Mouse (Mus musculus) cerebellum, postnatal 14 days (tissue): ENCODE data around the gene Atp5s.

Experiments used
- DNase-seq, 2 experiments: peaks; one replicate each; pipeline ENCODE4 v3.0.0; 2021; ENCODE audit warnings: mixed read lengths in 2 of 2

Atp5s gene

DNA sequence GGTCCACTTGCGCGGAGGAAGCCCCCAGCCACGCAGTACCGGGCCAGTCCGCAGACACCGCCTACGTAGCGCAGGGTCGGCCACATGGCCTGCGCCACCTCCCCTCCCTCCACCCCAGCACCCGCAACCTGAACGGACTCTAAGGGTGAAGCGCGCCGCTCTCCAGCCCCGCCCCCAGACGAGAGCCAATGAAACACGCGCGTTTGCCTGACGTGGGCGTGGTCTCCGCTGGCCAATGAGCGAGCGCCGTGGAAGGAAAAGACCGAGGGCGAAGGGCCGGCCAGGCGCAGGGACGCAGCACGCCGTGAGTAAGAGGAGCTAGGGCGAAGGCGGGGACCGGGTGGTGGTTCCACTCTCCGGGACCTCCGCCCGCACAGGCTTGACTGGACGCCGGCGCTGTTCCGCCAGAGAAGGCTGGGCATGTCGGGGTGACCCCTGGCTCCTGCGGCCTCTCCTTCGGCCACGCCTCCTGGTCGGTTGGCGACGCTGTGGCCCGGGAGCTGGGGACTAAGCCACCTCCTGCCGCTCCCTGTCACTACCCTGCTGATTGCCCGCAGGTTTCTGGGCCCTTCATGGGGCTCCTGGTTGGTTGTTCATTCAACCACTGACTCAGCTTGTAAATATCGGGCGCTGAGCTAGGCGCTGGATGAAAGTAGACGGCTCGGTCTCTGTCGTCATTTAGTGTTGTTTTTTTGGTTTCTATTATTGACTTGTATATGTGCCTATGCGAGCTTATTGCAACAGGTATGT is at the start of gene Atp5s, which contains the start of gene L2hgdh:
Gene Atp5s, plus strand, starts transcription at position 240 of the 750 bp plus-strand sequence.
Gene L2hgdh, minus strand, starts transcription at position 163 of the 750 bp plus-strand sequence.
- peak; percentile 97 to 98 for DNase-seq

DNA sequence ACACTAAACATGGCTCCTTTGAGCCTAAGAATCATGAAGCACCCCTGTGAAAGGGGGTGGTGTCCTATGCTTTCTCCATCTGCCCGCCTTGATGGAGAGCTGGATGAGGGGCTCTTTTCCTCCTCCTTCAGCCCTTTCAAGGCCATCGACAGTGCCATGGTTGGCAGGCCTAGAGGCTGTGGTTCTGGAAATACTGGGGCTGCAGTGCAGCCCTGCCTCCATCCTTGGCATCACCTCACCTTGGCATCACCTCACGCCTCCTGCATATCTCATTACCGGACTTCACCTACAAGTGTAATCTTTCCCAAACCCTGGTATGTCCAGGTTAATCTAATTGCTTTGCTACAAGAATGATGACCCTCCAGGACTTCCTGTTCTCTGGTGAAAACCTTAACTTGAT is 48.6 kb upstream of the Atp5s start:
- peak; percentile 48 to 50 for DNase-seq

DNA sequence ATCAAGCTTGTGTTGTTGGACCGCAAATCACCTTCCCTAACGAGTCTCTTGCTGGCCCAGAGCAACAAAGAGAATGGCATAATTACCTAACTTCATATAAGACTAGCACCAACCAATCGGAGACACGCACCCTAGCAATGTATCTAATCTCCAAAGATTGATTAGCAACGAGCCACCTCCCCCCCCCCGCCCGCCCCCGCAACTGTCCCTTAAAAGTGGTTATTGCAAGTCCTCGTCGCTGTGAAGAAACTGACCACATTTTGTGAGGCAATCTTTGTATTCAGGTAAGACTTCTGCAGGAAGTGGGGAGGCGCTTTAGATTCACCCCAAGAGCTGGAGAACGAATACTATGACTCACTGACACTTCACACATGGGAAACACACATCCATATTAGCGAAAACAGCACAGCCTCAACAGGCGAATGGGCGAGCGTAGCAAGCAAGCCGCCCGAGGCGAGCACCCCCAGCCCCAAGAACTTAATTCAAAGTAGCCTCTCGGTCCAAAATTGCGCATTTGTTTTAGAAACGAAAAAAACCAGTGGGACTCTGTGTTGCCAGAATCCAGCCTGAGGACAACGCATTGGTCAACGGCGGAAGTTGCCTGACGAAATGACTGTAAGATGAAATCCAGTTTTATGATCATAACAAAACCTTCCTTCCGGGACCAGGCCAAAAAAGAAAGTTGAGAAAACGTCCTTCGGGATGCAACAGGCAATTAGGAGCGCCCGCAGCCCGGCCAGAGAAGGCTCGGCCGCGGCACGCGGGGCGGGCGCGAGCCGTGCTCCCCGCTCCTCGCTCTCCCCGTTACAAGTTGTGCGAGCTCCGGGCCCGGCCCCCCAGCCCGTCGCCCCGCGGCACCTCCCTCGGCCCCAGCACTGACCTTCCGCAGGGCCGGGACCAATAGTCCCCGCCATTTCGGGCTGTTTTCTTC is 43.9 kb upstream of the Atp5s start:
- peak; percentile 37 to 55 for DNase-seq

DNA sequence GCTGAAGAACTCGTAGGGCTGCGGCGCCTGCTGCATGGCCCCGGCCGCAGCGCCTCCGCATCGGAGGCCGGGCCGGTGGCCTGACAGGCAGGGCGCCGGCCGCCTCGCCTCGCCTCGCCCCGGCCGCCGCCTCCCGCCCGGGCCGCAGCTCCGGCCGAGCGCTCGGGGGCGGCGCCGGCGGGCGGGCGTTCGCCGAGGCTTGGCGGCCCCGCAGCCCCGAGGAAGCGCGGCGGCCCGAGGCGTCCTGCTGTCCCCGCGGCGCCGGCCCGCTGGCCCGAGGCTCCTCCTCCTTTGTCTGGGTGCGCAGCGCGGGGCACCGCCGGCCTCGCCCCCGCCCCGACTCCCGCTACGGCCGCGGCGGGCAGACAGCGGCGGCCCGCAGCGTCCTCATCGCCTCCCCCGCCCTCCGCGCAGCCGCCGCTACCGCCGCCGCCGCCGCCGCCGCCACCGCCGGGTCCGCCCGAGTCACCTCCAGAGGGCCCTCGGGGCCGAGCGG is 43.1 kb upstream of the Atp5s start, which contains the start of gene Sos2:
Gene Sos2, minus strand, starts transcription at position 287 of the 496 bp plus-strand sequence.
- peak in 1 of 2 experiments; percentile 72 for DNase-seq

DNA sequence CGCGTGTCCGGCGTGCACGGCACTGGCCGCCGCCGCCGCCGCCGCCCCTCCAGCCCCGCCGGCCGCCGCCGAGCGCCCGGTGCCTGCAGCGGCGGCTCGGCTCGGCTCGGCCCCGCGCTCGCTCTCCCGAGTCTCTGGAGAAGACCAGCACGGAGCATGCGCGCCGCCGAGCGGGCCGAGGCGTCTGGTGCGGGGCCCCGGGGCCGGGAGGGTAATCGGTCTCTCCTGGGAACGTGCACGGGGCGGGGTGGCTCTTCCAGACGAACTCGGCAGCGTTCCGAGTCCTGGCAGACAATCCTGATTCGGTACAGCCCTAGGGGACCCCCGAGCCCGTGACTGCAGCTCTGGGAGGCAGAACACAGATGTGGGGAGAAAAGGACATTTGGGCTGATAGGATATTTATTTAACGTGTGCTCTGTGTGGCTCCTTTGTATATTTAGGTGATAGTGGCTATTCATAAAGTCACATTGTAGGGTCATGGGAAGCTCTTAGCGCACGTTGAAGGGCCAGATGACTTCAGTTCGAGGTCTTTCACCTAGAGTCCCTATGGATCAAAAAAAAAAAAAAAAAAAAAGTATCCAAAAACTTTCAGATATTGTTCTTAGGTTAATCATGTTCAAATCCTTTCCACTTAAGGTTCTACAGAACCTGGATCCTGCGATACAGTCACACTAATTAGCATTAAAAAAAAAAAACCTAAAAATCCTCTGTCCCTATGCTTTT is 42.5 kb upstream of the Atp5s start:
- DNase-seq: peak; percentile 88 to 89

DNA sequence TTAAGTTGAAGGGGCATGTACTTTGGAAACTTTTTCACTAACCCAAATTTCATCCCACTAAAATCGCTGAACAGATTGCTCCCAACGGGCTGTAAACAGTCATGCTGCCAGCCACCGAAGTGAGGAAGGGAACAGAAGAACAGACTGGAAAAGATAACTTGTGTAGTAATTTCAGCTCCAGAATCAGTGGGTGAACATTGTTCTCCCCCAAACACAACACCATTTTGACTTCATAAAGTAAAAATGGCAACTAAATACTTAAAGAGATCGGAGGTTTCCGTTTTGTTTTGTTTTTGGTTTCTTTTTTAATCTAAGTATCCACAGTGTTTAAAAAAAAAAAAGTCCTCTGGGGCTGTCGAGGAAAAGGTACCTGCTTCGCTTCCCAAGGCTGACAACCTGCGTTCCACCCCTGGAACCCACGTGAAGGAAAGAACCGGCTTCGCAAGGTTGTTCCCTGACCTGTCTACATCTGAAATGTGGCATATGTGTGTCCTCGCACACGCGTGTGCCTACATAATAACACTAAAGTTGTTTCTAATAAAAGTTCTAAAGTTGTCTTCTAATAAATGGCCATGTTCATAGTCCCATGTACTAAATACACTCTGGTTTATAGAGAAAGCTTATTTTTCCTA is 41.8 kb upstream of the Atp5s start:
- DNase-seq: peak; percentile 11 to 31

DNA sequence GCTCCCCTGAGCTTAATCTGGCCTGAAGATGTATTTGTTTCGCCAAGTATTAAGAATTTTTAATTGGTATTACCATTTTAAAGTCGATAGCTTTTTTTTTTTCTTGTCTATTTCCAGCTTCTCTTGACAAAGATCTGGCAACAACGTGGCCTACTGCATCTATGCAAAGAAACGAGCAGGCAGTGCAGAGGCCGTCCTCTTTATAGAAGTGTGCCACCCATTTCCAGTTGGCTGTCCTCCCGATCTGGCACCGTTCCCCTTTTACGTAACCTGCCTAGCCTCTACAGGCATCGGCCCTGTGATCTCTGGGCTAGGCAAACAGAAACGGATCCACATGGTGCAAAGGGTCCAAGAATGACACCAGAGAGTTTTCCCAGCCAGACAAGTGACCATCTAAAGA is 41.2 kb upstream of the Atp5s start:
- peak; percentile 93 to 95 for DNase-seq

DNA sequence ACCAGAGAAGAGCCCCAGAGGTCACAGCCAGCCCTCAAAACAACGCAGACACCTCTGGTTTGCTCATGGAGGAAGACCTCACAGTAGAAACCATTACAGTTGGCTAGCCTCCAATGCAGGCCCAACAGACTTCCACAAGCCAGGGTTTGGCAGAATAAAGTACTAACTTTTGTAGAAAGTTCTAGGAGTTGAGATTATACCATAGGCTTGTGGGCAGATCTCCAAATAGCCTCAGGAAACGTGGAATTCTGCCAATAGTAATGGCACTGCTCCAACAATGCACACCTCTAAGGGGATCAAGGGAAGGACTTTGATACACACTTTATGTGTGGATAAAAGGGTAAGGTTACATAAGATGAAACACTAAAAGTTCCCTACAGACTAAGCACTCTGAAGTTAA is 36.4 kb upstream of the Atp5s start:
- peak in 1 of 2 experiments; percentile 8 for DNase-seq

DNA sequence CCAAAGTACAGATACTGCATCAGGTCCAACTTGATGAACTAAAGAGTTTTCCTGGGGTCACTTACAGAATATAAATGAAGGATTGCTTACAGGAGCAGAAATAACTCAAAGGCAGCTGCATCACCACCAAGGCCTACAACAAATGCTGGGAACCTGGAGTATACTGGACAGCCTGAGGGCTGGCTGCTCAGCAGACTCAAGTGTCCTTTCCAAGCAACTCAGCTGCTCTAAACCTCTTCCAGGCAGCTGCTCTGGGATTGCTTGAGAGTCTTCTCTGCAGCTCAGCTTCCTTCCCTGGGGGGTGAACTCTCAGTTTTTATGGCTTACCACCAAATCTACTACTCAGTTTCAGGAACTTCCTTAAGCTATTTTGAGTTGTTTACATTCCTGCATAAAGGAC is 35.7 kb upstream of the Atp5s start:
- DNase-seq: no peak

DNA sequence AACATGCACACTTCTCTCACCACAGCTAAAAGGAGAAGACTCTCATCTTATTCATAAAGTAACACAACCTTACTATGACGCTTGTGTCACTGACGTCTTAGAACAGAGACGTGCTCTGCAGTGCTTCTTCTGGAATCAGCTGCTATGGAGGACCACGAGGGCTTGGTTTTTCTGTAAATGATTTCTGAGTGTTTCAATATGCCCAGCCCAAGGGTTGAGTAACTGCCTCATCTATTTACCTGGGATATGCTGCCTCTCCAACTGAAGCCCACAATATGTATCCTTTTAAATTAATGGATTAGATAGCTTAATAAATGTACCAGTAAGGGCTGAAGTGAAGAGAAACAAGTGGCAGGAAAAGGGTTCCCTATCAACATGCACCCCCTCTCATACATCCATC is 34.0 kb upstream of the Atp5s start:
- DNase-seq: no peak

DNA sequence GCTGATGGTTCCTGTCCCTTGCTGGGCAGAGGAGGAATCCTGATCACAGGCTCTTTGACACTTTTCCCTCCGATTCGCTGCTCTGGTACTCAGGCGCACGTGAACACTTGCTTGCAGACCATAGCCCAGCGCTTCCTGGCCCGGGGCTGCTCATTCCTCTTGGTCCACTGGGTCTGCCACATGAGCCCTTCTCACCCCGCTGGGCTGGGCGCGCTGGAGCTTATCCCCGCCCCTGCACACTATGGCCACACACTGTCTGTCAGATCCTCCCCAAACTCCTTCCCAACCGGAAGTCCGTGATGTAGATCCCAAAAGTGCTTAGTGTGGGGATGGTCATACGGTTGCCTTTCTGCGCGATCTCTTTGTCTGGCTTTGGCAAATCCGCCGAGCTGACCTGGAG is 31.3 kb upstream of the Atp5s start:
- no peak for DNase-seq

DNA sequence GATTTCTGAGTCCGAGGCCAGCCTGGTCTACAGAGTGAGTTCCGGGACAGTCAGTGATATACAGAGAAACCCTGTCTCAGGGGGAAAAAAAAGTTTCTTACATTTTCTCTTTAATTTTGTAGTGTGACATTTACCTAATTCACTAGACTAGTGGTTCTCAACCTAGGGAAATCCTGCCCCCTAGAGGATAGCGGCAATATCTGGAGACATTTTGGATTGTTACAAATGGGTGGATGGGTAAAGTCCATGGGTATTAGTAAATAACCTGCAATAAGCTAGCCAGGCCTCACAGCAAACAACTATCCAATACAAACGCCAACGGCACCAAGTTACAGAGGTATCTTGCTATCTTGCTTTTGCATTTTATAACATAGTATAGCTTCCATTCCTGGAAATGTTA is 28.0 kb upstream of the Atp5s start:
- DNase-seq: peak; percentile 72

DNA sequence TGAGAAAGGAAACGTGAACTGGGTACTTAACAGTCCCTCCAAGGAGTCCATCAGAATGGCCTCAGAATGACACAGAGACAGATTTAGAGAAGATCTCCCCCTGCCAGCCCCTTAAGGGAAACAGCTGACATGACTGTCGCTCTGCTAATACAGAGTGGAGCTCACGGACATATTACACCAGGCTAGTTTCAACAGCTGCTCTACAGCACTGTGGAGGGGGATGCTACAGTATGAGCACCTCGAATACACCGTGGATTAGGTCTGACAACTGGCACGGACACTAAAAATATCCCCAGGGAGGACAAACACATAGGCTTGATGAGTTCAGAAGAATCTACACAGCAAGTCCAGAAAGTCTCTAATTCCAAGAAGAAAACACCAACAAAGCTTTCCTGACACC is 26.4 kb upstream of the Atp5s start:
- DNase-seq: no peak

DNA sequence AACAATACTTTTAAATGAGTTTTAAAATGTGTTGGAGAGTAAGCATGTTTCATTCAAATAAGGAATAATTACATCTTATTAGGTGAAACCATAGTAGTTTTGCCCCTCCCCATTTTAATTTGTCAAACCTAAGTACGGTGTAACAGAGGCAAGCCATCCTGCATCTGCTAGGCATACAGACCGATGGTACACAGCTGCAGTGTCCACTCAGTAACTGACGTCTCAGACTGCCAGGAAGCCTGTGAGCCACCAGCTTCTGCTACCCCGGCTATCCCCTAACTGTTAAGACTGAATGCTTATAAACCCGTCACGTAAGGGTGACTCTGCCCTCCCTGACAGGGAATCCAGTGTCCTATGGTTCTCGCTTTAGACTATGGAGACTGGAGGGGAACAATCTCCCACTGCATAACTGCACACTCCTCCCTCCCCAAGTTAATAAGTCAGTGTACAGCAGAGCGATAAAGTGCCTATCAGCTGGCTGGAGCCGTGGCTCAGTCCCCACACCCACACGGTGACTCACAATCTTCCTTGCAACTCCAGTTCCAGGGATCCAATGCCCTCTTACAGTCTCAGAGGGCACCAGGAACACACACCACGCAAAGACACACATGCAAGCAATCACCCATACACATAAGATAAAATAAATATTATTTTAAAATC is 19.8 kb upstream of the Atp5s start:
- no peak for DNase-seq

DNA sequence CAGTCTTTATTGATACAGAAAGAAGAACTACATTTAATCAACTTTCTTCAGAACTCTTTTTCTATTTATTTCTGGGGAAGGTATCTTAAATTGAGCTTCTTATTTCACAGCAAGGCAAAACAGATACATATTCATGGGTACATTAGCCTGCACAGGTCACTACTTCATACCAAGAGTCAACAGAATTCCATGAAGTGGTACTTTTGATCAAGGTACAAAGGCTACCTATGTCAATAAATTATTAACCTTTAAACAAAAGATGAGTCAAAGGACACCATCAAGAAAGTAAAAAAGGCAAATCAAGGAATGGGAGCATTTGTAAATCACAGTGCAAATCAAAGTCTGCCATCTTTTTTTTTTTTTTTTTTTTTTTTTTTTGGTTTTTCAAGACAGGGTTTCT is 11.1 kb upstream of the Atp5s start:
- no peak for DNase-seq

DNA sequence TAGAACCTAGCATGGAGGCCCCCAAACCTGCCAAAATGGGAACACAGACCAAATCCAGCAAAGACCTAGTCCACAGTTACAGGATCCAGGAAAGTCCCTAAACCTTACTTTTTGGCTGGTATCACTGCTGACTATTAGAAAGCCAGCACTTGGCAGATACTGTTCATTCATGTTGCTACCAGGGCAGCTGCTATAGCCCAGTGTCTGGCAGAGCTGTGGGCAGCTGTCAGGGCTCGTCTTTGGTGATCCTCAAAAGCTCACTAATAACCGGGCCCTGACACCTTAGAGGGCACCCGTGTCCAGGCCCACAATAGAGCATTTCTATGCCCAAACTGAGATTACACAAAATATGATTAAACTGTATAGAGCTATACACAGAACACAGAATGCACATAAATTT is 1.9 kb upstream of the Atp5s start:
- no peak for DNase-seq

DNA sequence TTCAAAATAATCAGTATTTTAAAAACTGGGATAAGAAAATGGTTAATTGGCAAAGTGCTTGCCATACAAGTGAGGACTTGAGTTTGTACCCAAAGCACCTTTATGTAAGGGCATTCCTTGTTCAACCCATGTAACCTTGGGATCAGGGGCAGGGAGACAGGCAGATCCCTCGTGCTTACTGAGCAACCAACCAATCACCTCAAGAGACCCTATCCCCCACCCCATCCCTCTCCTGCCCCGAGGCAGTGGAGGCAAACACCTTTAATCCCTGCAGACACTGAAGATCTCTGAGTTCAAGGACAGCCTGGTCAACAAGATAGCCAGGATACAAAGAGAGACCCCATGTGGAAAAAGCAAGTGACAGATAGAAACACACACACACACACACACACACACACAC is 1.4 kb upstream of the Atp5s start:
- DNase-seq: no peak

DNA sequence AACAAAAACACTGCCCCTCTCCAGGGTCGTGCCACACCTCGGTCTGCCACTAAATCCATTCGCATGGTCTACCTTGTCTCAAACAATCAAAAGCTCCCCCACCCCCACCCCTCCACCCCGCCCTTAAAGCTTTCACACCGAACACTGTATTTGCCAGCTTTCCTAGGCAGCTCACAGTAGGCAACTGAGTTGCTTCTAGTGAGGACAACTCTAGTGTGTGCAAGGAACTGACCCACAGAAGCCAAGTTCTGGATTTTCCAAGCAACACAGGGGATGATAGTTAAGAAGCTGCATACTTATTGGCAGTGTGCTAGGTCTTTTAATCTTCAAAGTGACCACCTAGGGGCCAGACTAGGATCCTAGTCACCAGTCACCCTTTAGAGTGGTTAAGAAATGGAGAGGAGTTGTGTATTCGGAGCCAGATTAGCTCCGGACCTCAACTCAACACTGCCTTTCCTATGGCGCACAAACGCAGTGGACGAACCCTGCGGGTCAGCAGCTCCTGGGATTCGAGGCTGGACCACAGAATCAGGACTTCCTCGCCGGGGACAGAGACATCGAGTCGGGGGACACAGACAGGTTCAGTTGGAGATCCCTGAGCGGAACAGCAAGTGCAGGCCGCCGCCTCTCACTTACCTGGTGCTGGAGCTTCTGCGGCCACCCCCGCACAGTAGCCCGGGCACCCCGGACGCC is 586 bp upstream of the Atp5s start:
- no peak for DNase-seq

DNA sequence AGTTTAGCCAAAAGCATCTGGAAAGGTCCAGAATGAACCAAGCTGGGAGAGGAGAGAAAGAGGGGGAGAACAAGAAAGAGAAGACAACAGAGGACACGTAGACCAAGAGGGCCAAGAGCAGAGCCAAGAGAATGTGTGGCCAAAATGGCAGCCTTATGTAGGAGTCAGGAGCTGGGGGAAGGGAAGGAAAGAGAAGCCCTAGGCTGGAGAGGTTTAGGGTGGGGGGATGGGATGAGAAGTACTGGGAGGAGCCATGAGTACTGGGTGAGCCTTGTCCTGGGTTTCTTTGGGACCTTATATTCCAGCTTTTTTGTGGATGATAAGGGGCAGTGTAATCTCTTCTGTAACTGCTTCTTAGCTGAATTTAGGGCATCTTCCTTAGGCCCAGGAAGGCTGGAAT is 4.5 kb downstream of the Atp5s start:
- DNase-seq: no peak

DNA sequence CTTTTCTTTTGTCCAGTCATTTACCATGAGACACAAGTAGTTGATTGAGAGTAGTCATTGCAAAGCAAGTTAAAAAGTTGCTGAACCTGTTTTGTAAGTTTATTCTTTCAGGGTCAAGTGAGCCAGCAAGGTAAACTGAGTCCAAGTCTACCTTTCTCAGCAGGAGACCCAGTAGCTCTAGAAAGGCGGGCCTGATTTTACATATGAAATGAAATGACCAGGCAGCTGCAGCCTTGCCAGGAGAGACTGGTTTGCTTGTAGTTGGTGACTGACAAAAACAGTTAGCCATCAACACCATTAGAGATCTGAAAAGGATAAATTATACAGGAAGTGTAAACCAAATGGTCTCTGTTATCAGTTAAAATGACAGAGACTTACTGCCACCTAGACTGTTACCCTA is 5.6 kb downstream of the Atp5s start:
- no peak for DNase-seq

DNA sequence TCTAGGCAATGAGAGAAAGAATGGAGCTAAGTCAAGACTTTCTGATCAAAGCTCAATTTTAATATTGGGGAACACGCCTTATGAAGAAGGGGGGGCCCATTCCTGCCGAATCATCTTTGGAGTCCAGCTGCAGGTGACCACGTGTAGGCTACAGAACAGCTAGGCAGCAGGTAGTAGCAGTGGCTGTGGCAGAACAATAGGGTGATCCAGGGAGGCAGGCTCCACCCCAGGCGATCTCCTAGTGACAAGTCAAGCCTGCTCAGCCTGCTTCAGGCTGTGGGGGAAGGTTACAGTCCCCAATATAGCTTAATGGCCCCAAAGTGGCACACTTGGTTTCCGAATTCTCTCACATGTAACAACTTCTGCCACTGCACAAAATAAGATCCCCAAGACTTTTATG is 7.5 kb downstream of the Atp5s start:
- DNase-seq: no peak
